Mouse (Mus musculus) midbrain, embryonic 16.5 days (tissue): ENCODE data around the gene Rsu1. TPM values are rescaled to one million over a fixed set of nuclear protein-coding genes. Genes with fewer than 3 reads are reported as not detected.

Source experiments
- ATAC-seq: fragments of 200-750 bp; cut with Nextera tagmentation; 2 replicates; pipeline ENCODE4 v1.8.0; 2017; ENCODE audit warnings: moderate TSS enrichment
- H3K27ac ChIP-seq: fragments of 300-500 bp; sonication (generic); 2 replicates; pipeline ENCODE4 v1.5.1; 2014; ENCODE audit warnings: mild to moderate bottlenecking, low read length, mixed read lengths
- H3K27me3 ChIP-seq: fragments of 300-500 bp; sonication (generic); 2 replicates; pipeline ENCODE4 v1.6.1; 2014; ENCODE audit warnings: low read depth, low read length, mixed read lengths; ENCODE audit not compliant: control insufficient read depth, insufficient read depth
- H3K36me3 ChIP-seq: fragments of 300-500 bp; sonication (generic); 2 replicates; pipeline ENCODE4 v1.6.1; 2014; ENCODE audit warnings: mild to moderate bottlenecking, low read length, moderate library complexity, mixed read lengths; ENCODE audit not compliant: control insufficient read depth, insufficient read depth
- H3K4me1 ChIP-seq: fragments of 300-500 bp; sonication (generic); 2 replicates; pipeline ENCODE4 v1.6.1; 2014; ENCODE audit warnings: mild to moderate bottlenecking, low read length, mixed read lengths; ENCODE audit not compliant: control insufficient read depth, insufficient read depth
- H3K4me2 ChIP-seq: fragments of 300-500 bp; sonication (generic); 2 replicates; pipeline ENCODE4 v1.6.1; 2014; ENCODE audit warnings: mild to moderate bottlenecking, low read length, mixed read lengths
- H3K4me3 ChIP-seq: fragments of 300-500 bp; sonication (generic); 2 replicates; pipeline ENCODE4 v1.5.1; 2014; ENCODE audit warnings: low read depth, mild to moderate bottlenecking, low read length, moderate library complexity, mixed read lengths
- H3K9ac ChIP-seq: fragments of 300-500 bp; sonication (generic); 2 replicates; pipeline ENCODE4 v1.6.1; 2014; ENCODE audit warnings: low read depth, low read length, mixed read lengths
- H3K9me3 ChIP-seq: fragments of 300-500 bp; sonication (generic); replicated peaks from 2 replicates; pipeline ENCODE4 v1.6.1; 2014; ENCODE audit warnings: mild to moderate bottlenecking, low read length, mixed read lengths; ENCODE audit not compliant: control insufficient read depth, poor library complexity, severe bottlenecking
- WGBS: fragments of 180-500 bp; shearing (Covaris S2); extraction: QIAGEN DNeasy Blood & Tissue Kit; methylation state at CpG from one replicate; pipeline ENCODE4 v1.1.7; 2014; 5-methylcytosine and 5-hydroxymethylcytosine counted together
- polyA plus RNA-seq: library from polyadenylated mRNA; unstranded; fragments of >200 nt; fragmentation: Nextera tagmentation; extraction: Ambion mirVana; gene quantifications from 2 replicates; pipeline ENCODE4 v1.2.1, GENCODE M21; 2015

Rsu1 gene
- polyA plus RNA-seq, 1 experiment from 2014 or later = 77.8 TPM

DNA sequence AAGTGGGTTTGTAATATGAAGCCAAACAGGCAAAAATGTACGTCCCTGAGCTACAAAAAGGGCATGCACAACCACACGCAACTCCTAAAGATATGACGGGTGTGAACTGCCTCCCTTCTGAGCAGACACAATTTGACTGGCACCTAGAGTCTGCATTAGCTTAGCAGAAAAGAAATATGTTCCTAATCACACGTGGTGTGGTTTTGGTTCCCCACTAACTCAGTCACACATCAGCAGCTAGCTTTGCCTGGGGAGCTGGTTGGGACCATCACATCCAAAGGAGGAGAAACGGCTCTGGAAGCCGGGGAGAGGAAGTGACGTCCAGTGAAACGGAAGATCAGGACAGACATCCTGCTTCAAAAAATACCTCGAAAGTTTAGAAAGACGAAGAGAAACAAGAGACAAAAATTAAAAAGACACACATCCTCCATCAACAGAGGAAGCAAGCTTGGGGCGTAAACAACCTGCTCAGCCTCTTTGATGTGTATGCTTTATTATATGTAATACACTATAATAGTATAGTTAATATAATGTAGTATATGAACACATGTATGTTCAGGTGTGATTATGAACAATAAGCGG, 37.9 kb downstream of the Rsu1 start:
- Histone ChIP-seq H3K36me3 (no peaks in the 10 kb centered on the region), H3K4me1 (peaks cover 7% of the 10 kb centered on the region)
- no peak for ATAC-seq

DNA sequence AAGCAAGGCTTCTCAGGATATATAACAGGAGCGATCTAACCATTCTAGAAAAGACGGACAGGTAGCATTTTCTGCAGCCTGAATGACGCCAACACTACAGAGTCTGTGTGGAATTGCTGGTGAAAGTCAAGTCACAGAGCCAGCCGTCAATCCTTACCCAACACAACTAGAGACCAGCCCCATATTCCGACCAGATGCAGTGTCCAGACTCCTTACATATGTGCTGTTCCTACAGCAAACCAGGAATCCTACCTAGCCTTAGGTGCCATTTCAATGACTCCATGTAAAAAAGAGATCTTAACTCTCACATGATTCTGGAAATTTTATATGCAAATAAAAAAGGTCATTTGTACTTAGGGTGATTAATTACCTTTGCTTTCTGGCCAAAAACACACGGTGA, 38.9 kb downstream of the Rsu1 start:
- no peaks in the 10 kb centered on the region for H3K27me3 ChIP-seq
- no peak for ATAC-seq
- no peaks in the 10 kb centered on the region for H3K36me3 ChIP-seq
- peaks cover 7% of the 10 kb centered on the region for H3K4me1 ChIP-seq
- H3K27ac ChIP-seq = no peak overlapping the region
- H3K9ac ChIP-seq = no peak overlapping the region
- 93% methylated on average over 6 of the region's 6 CpGs for WGBS
- H3K4me2 ChIP-seq = no peak overlapping the region
- H3K4me3 ChIP-seq = no peak overlapping the region
- no peaks in the 10 kb centered on the region for H3K9me3 ChIP-seq

More for the DNA sequence above, 37.9 kb downstream of the Rsu1 start:
- no peaks in the 10 kb centered on the region for H3K9me3 ChIP-seq
- no peak overlapping the region for H3K4me3 ChIP-seq
- H3K27ac ChIP-seq = no peak overlapping the region
- no peak overlapping the region for H3K4me2 ChIP-seq
- no peak overlapping the region for H3K9ac ChIP-seq
- no peaks in the 10 kb centered on the region for H3K27me3 ChIP-seq
- WGBS = 83% methylated on average over 12 of the region's 12 CpGs

DNA sequence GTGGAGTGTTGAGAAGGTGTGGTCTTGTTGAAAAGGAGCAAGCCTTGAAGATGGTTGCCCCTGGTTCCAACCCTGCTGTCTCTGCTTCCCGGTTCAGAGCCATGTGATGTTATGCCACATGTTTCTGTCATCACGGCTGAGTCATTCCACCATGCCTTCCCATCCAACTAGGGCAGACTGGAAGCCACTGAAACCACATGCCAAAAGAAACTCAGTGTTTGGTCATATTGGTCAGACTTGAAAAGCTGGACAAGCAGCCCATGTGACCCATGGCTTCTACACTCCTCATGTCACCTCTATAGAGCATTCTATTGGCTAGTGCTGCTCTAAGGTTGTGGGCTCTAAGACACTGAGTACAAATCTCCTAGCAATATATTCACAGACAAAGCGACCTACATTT, 41.5 kb downstream of the Rsu1 start:
- Histone ChIP-seq H3K4me1 (no peaks in the 10 kb centered on the region), H3K36me3 (no peaks in the 10 kb centered on the region), H3K4me2 (no peak overlapping the region), H3K9ac (no peak overlapping the region), H3K27ac (no peak overlapping the region), H3K9me3 (no peaks in the 10 kb centered on the region), H3K4me3 (no peak overlapping the region), H3K27me3 (no peaks in the 10 kb centered on the region)
- WGBS = 95% methylated on average over 3 of the region's 3 CpGs
- no peak for ATAC-seq

DNA sequence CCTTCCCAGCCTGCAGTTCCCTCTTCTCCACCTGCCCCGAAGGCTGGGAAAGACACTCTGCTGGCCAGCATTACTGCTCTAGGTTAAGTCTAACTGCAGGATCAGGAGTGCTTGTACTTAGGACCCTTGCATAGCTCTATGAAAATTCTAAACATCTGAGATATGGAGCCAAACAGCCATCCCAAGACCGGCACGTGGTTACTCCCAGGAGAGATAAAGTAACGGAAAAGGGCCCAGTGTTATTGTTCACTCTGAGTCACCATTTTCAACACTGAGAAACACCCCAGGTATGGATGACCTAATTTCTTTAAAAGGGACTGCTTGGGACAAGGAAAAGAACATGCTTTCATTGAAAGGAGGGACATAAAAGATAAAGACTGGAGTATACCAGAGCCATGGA, 45.2 kb downstream of the Rsu1 start:
- Histone ChIP-seq H3K4me2 (no peak overlapping the region), H3K4me1 (no peaks in the 10 kb centered on the region), H3K9ac (no peak overlapping the region), H3K27ac (no peak overlapping the region), H3K9me3 (no peaks in the 10 kb centered on the region), H3K4me3 (no peak overlapping the region), H3K27me3 (no peaks in the 10 kb centered on the region), H3K36me3 (no peaks in the 10 kb centered on the region)
- ATAC-seq = no peak
- 91% methylated on average over 4 of the region's 4 CpGs for WGBS

GRCm38 (mm10) chr2:13224546-13224945, 46.7 kb downstream of the Rsu1 start:
- no peak for ATAC-seq
- WGBS = 86% methylated on average over 3 of the region's 3 CpGs
- no peak overlapping the region for H3K4me2 ChIP-seq
- no peaks in the 10 kb centered on the region for H3K4me1 ChIP-seq
- no peaks in the 10 kb centered on the region for H3K36me3 ChIP-seq
- no peak overlapping the region for H3K9ac ChIP-seq
- H3K4me3 ChIP-seq = no peak overlapping the region
- H3K27me3 ChIP-seq = no peaks in the 10 kb centered on the region
- no peaks in the 10 kb centered on the region for H3K9me3 ChIP-seq
- no peak overlapping the region for H3K27ac ChIP-seq

DNA sequence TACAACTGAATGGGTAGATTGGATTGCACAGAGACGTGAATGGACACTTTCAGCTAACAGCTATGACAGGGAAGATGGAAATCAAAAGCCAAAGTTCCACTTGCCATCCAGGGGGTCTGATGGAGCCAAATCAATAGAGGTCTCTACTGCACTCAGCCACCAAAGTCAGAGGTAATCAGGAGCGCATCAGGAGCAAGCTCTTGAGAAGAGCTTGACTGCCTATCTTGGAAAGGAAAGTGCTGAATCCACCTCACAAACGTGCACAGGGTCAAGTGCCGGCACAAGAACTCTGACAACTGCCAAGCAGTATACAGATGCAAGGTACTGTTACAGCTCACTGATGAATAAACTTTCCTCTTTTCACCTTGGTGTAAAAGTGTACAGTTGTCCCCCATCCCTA, 47.8 kb downstream of the Rsu1 start:
- no peaks in the 10 kb centered on the region for H3K4me1 ChIP-seq
- no peak overlapping the region for H3K4me2 ChIP-seq
- ATAC-seq = no peak
- no peak overlapping the region for H3K27ac ChIP-seq
- H3K36me3 ChIP-seq = no peaks in the 10 kb centered on the region
- H3K4me3 ChIP-seq = no peak overlapping the region
- whole genome bisulfite sequencing = 94% methylated on average over 4 of the region's 4 CpGs
- H3K9me3 ChIP-seq = no peaks in the 10 kb centered on the region
- no peak overlapping the region for H3K9ac ChIP-seq
- no peaks in the 10 kb centered on the region for H3K27me3 ChIP-seq

- no peaks in the 10 kb centered on the region for H3K36me3 ChIP-seq
- no peak overlapping the region for H3K27ac ChIP-seq
- no peak overlapping the region for H3K9ac ChIP-seq
- H3K4me2 ChIP-seq = no peak overlapping the region
- no peaks in the 10 kb centered on the region for H3K27me3 ChIP-seq
- no peaks in the 10 kb centered on the region for H3K4me1 ChIP-seq
- no peak for ATAC-seq
- H3K9me3 ChIP-seq = no peaks in the 10 kb centered on the region
- no peak overlapping the region for H3K4me3 ChIP-seq
- WGBS = 79% methylated on average over 2 of the region's 2 CpGs
Observed at GRCm38 (mm10) chr2:13220141-13220540, 51.1 kb downstream of the Rsu1 start.

DNA sequence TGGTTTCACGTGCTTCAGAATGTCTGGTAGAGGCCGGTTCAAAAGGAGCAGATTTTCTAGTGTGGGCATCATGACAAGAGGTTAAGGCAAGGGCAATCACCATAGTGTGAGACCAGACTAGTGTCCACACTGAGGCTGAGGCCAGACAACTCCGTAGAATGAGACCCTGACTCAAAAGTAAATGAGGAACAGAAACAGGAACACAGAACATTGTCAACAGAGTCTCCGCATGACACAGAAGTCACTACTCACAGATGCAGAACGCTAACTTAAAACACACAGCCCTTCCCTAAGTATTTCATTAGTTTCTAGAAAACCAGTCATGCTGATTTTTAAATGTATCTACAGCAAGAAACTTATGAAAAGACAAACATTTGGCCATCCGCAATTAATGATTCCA, 53.1 kb downstream of the Rsu1 start:
- no peaks in the 10 kb centered on the region for H3K27me3 ChIP-seq
- no peak overlapping the region for H3K9ac ChIP-seq
- H3K27ac ChIP-seq = no peak overlapping the region
- no peak overlapping the region for H3K4me2 ChIP-seq
- H3K9me3 ChIP-seq = no peaks in the 10 kb centered on the region
- no peaks in the 10 kb centered on the region for H3K4me1 ChIP-seq
- H3K36me3 ChIP-seq = no peaks in the 10 kb centered on the region
- 84% methylated on average over 6 of the region's 6 CpGs for WGBS
- H3K4me3 ChIP-seq = no peak overlapping the region
- no peak for ATAC-seq

DNA sequence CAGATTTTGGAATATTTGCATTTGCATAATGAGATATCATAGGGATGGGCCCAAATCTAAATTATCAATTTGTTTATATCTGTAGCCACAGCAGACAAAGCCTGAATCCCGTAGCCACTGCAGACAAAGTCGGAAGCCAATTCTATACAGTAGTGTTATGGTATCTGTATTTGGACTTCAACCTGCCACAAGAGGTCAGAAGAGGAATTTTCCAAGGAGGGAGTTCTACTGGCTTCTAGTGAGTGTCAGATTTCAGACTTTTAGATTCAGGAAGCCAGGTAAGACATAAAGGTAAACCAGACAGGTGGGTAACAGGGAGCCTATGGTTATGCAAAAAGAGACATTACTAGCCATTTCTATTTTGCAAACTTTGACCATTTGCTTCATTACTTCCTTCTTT, 64.4 kb downstream of the Rsu1 start:
- H3K27ac ChIP-seq = no peak overlapping the region
- H3K9ac ChIP-seq = no peak overlapping the region
- H3K36me3 ChIP-seq = no peaks in the 10 kb centered on the region
- H3K4me2 ChIP-seq = no peak overlapping the region
- no peaks in the 10 kb centered on the region for H3K4me1 ChIP-seq
- no peaks in the 10 kb centered on the region for H3K27me3 ChIP-seq
- no peak for ATAC-seq
- H3K4me3 ChIP-seq = no peak overlapping the region
- WGBS = 93% methylated on average over 2 of the region's 2 CpGs
- no peaks in the 10 kb centered on the region for H3K9me3 ChIP-seq
